Mouse (Mus musculus): ENCODE results near the gene Runx2. TPM values are rescaled to one million over a fixed set of nuclear protein-coding genes. Genes with fewer than 3 reads are reported as not detected.
A peak's percentile ranks its signal among the peaks of the same experiment; 100 is the strongest.

Runx2 gene
- total RNA-seq, 2 experiments from 2014 or later = 0.49 to 1.3 TPM

- no peak for DNase-seq (ENCODE audit: low spot score in 2 of 2)
These were observed 329.3 kb downstream of the Runx2 start for GRCm38 (mm10) chr17:44485337-44485736.

GRCm38 (mm10) chr17:44479918-44480317 lies 334.7 kb downstream of the Runx2 start:
- DNase-seq (ENCODE audit: low spot score in 2 of 2) = no peak

GRCm38 (mm10) chr17:44479491-44479890 lies 335.1 kb downstream of the Runx2 start:
- DNase-seq (ENCODE audit: low spot score in 2 of 2) = no peak

- DNase-seq (ENCODE audit: low spot score in 2 of 2) = no peak
These were observed 338.7 kb downstream of the Runx2 start for GRCm38 (mm10) chr17:44475910-44476309.

GRCm38 (mm10) chr17:44474280-44474679 lies 340.3 kb downstream of the Runx2 start:
- no peak for DNase-seq (ENCODE audit: low spot score in 2 of 2)

GRCm38 (mm10) chr17:44472695-44473094 lies 341.9 kb downstream of the Runx2 start:
- no peak for DNase-seq (ENCODE audit: low spot score in 2 of 2)

GRCm38 (mm10) chr17:44463679-44464078 lies 350.9 kb downstream of the Runx2 start:
- DNase-seq (ENCODE audit: low spot score in 2 of 2) = no peak

GRCm38 (mm10) chr17:44460156-44460555 lies 354.4 kb downstream of the Runx2 start:
- no peak for DNase-seq (ENCODE audit: low spot score in 2 of 2)

GRCm38 (mm10) chr17:44459029-44459428 lies 355.6 kb downstream of the Runx2 start:
- no peak for DNase-seq (ENCODE audit: low spot score in 2 of 2)

- no peak for DNase-seq (ENCODE audit: low spot score in 2 of 2)
These were observed 357.9 kb downstream of the Runx2 start for GRCm38 (mm10) chr17:44456696-44457095.

- DNase-seq (ENCODE audit: low spot score in 2 of 2) = peak; percentile 29 to 62
These were observed 358.7 kb downstream of the Runx2 start for GRCm38 (mm10) chr17:44455681-44456600.

GRCm38 (mm10) chr17:44449915-44450471 lies 364.6 kb downstream of the Runx2 start:
- DNase-seq (ENCODE audit: low spot score in 2 of 2) = no peak

Other genes with a start within 250 kb of the Runx2 start
- gene Supt3, start 37.6 kb downstream of the Runx2 start, total RNA-seq (2021) = 10 to 100 TPM; 11.1 to 13.6 TPM

Data from gastrocnemius, postnatal 4 days (tissue).